Mouse (Mus musculus) forebrain, embryonic 11.5 days (tissue): ENCODE results near the gene Kif18b. TPM values are rescaled to one million over a fixed set of nuclear protein-coding genes. Genes with fewer than 3 reads are reported as not detected.

Experiments used
- polyA plus RNA-seq: library from polyadenylated mRNA; unstranded; fragments of >200 nt; fragmentation: Nextera tagmentation; extraction: Ambion mirVana; gene quantifications from 2 replicates; pipeline ENCODE4 v1.2.1, GENCODE M21; 2014

The Kif18b gene
- polyA plus RNA-seq, 1 experiment from 2014 or later, result 13.3 TPM

Other genes with a start within 250 kb of the Kif18b start
- gene Ccdc43, start 227.3 kb downstream of the Kif18b start, polyA plus RNA-seq, result 52.0 and 62.1 TPM in 2 replicates
- 11.7 and 14.0 TPM in 2 replicates for gene Adam11, start 163.7 kb downstream of the Kif18b start, polyA plus RNA-seq
- 95.7 and 96.1 TPM in 2 replicates for gene Gjc1, start 105.4 kb downstream of the Kif18b start, polyA plus RNA-seq
- not detected in 2 replicates for gene Higd1b, start 89.3 kb downstream of the Kif18b start, polyA plus RNA-seq
- 317 and 330 TPM in 2 replicates for gene Eftud2, start 44.1 kb downstream of the Kif18b start, polyA plus RNA-seq
- gene Ccdc103, start 43.9 kb downstream of the Kif18b start, polyA plus RNA-seq, result 2.3 and 3.5 TPM in 2 replicates
- not detected in 2 replicates for gene Fam187a, start 40.0 kb downstream of the Kif18b start, polyA plus RNA-seq
- 0.09 TPM in 1 of 2 replicates, not detected in the other for gene Gfap, start 24.2 kb downstream of the Kif18b start, polyA plus RNA-seq
- 3.9 and 4.5 TPM in 2 replicates for gene C1ql1, start 21.6 kb upstream of the Kif18b start, polyA plus RNA-seq
- gene Nmt1, start 103.1 kb upstream of the Kif18b start, polyA plus RNA-seq, result 53.8 and 58.6 TPM in 2 replicates
- 276 and 295 TPM in 2 replicates for gene Dcakd, start 103.2 kb upstream of the Kif18b start, polyA plus RNA-seq
- gene Plcd3, start 176.5 kb upstream of the Kif18b start, polyA plus RNA-seq, result 0.69 and 0.86 TPM in 2 replicates
- 7.8 and 8.1 TPM in 2 replicates for gene Acbd4, start 176.6 kb upstream of the Kif18b start, polyA plus RNA-seq
- gene Hexim1, start 191.1 kb upstream of the Kif18b start, polyA plus RNA-seq, result 3.9 and 4.6 TPM in 2 replicates
- 8.7 and 9.2 TPM in 2 replicates for gene Hexim2, start 207.3 kb upstream of the Kif18b start, polyA plus RNA-seq
- 0.76 and 1.8 TPM in 2 replicates for gene Fmnl1, start 246.0 kb upstream of the Kif18b start, polyA plus RNA-seq